Comparison of ENCODE assay signal across 9 mouse cellular contexts in genomic region chr2:25291184-25292053, GRCm38 (mm10). TPM values are rescaled to one million over a fixed set of nuclear protein-coding genes. Genes with fewer than 3 reads are reported as not detected.
A peak's percentile ranks its signal among the peaks of the same experiment; 100 is the strongest.
DNase-seq lines count a peak whose midpoint lies in the region; ATAC-seq lines count a peak whose summit lies in the region.
"Had no signal": no experiment of that assay in that cellular context is flagged by ENCODE, and none has a peak within 500 bp of the region (broad histone marks: within the 10 kb centered on the region; RNA-seq: fewer than 3 reads in every experiment).

No protein-coding gene starts in this region.

- peaks cover 98% of the 10 kb centered on the region for H3K27me3 ChIP-seq in hindbrain, embryonic 13.5 days
- peaks cover 100% of the 10 kb centered on the region for H3K27me3 ChIP-seq in midbrain, embryonic 10.5 days (ENCODE audit: low read depth, poor library complexity, severe bottlenecking)

- WGBS in hindbrain, embryonic 13.5 days: 6% methylated on average over 28 of the region's 32 CpGs
- WGBS in midbrain, embryonic 10.5 days: 7% methylated on average over 32 of the region's 32 CpGs

- peak overlapping the region; percentile 52 for H3K4me2 ChIP-seq in hindbrain, embryonic 13.5 days

- peak overlapping the region; percentile 29 for H3K4me3 ChIP-seq in hindbrain, embryonic 13.5 days
- peak overlapping the region; percentile 45 for H3K4me3 ChIP-seq in midbrain, embryonic 10.5 days

- H3K36me3 ChIP-seq in hindbrain, embryonic 13.5 days: peaks cover 24% of the 10 kb centered on the region
- H3K36me3 ChIP-seq in midbrain, embryonic 10.5 days: peaks cover 2% of the 10 kb centered on the region; the same call in 1 of the 2 replicates

- peaks cover 42% of the 10 kb centered on the region for H3K4me1 ChIP-seq in hindbrain, embryonic 13.5 days (replicated peaks)
- peaks cover 28% of the 10 kb centered on the region for H3K4me1 ChIP-seq in midbrain, embryonic 10.5 days

- ATAC-seq in hindbrain, embryonic 13.5 days (ENCODE audit: low FRiP score): peak; percentile 6; the same call in 1 of the 2 replicates

- no peak overlapping the region for H3K27ac ChIP-seq in hindbrain, embryonic 13.5 days
- H3K27ac ChIP-seq in midbrain, embryonic 10.5 days (replicated peaks): no peak overlapping the region

- no peaks in the 10 kb centered on the region for H3K9me3 ChIP-seq in hindbrain, embryonic 13.5 days
- no peaks in the 10 kb centered on the region for H3K9me3 ChIP-seq in midbrain, embryonic 10.5 days (replicated peaks)

- DNase-seq in adrenal gland, postnatal 14 days: peak; percentile 28
- no peak for DNase-seq in adrenal gland, adult 8-10 months
- DNase-seq in cerebellum, adult 9-10 months: peak; percentile 66
- peak; percentile 23 for DNase-seq in midbrain, embryonic 10.5 days (ENCODE audit: low spot score)
- DNase-seq in adipocyte (ENCODE audit: low spot score): no peak
- no peak for DNase-seq in right cerebral cortex, postnatal 4 days
- no peak for DNase-seq in embryo, embryonic 9.5 days (ENCODE audit: extremely low spot score)

- H3K9ac ChIP-seq in hindbrain, embryonic 13.5 days: peak overlapping the region; percentile 51; the same call in 1 of the 2 replicates

RNA-seq across cellular contexts. Expression of gene Lrrc26, which starts 1.7 kb away (rescaled TPM):
- total RNA-seq in adrenal gland, postnatal 14 days (2021): not detected in 2 replicates
- total RNA-seq in adrenal gland, adult 8-10 months (2022): not detected
- 0.22 TPM in 1 of 2 replicates, not detected in the other for polyA plus RNA-seq in hindbrain, embryonic 13.5 days (2015; fragmentation: Nextera tagmentation; extraction: Ambion mirVana)
- polyA plus RNA-seq in midbrain, embryonic 10.5 days (2016; fragmentation: Nextera tagmentation; extraction: Ambion mirVana): not detected in 2 replicates
- total RNA-seq: left cerebral cortex, postnatal 36 days had no signal

RNA-seq across cellular contexts. Expression of gene Tmem210, which starts 3.5 kb away (rescaled TPM):
- not detected in 2 replicates for total RNA-seq in adrenal gland, postnatal 14 days (2021)
- total RNA-seq in adrenal gland, adult 8-10 months (2022): not detected
- not detected in 2 replicates for polyA plus RNA-seq in hindbrain, embryonic 13.5 days (2015; fragmentation: Nextera tagmentation; extraction: Ambion mirVana)
- polyA plus RNA-seq in midbrain, embryonic 10.5 days (2016; fragmentation: Nextera tagmentation; extraction: Ambion mirVana): not detected in 2 replicates
- total RNA-seq: left cerebral cortex, postnatal 36 days had no signal

RNA-seq across cellular contexts. Expression of gene Anapc2, which starts 19.1 kb away (rescaled TPM):
- 63.9 and 66.1 TPM in 2 replicates for total RNA-seq in adrenal gland, postnatal 14 days (2021)
- 100 to 1,000 TPM in 3 of 4 experiments, 10 to 100 TPM in 1; 94.6 to 118 (median 102) TPM for total RNA-seq in adrenal gland, adult 8-10 months (2022)
- 143 TPM in 2 replicates for polyA plus RNA-seq in hindbrain, embryonic 13.5 days (2015; fragmentation: Nextera tagmentation; extraction: Ambion mirVana)
- 141 and 153 TPM in 2 replicates for polyA plus RNA-seq in midbrain, embryonic 10.5 days (2016; fragmentation: Nextera tagmentation; extraction: Ambion mirVana)

RNA-seq across cellular contexts. Expression of gene Ssna1, which starts 19.2 kb away (rescaled TPM):
- total RNA-seq in adrenal gland, postnatal 14 days (2021): 45.8 and 49.8 TPM in 2 replicates
- total RNA-seq in adrenal gland, adult 8-10 months (2022): 10 to 100 TPM; 44.4 to 48.7 (median 47.0) TPM
- polyA plus RNA-seq in hindbrain, embryonic 13.5 days (2015; fragmentation: Nextera tagmentation; extraction: Ambion mirVana): 189 and 199 TPM in 2 replicates
- 243 and 252 TPM in 2 replicates for polyA plus RNA-seq in midbrain, embryonic 10.5 days (2016; fragmentation: Nextera tagmentation; extraction: Ambion mirVana)

RNA-seq across cellular contexts. Expression of gene Grin1, which starts 27.6 kb away (rescaled TPM):
- 9.7 and 11.0 TPM in 2 replicates for total RNA-seq in adrenal gland, postnatal 14 days (2021)
- total RNA-seq in adrenal gland, adult 8-10 months (2022): 10 to 100 TPM; 13.0 to 21.3 (median 17.8) TPM
- polyA plus RNA-seq in hindbrain, embryonic 13.5 days (2015; fragmentation: Nextera tagmentation; extraction: Ambion mirVana): 22.5 and 24.5 TPM in 2 replicates
- polyA plus RNA-seq in midbrain, embryonic 10.5 days (2016; fragmentation: Nextera tagmentation; extraction: Ambion mirVana): 1.5 and 1.8 TPM in 2 replicates

Comparison
In these comparisons a context has a peak if more than half of its experiments do, and no peak if none do; other contexts are left out.
1. DNase-seq: peak in adrenal gland, postnatal 14 days (single experiment), cerebellum, adult 9-10 months (single experiment) and midbrain, embryonic 10.5 days (single experiment); none in adrenal gland, adult 8-10 months (single experiment), adipocyte (single experiment), right cerebral cortex, postnatal 4 days (single experiment) and embryo, embryonic 9.5 days (single experiment).